Mouse (Mus musculus) layer of hippocampus, postnatal 25 days (tissue): ENCODE data around the gene Ip6k2. TPM values are rescaled to one million over a fixed set of nuclear protein-coding genes. Genes with fewer than 3 reads are reported as not detected.

Experiments
- DNase-seq, 2 experiments: peaks; one replicate each; pipeline ENCODE4 v3.0.0; 2022; ENCODE audit warnings: mixed read lengths in 2 of 2, low spot score in 1 of 2; ENCODE audit errors: extremely low spot score in 1 of 2
- total RNA-seq, 2 experiments: library from RNA; stranded (reverse); gene quantifications; 2 replicates each; pipeline ENCODE4 v1.2.3; 2021

Gene Ip6k2
- total RNA-seq, 2 experiments from 2014 or later = 203 to 244 TPM

DNA sequence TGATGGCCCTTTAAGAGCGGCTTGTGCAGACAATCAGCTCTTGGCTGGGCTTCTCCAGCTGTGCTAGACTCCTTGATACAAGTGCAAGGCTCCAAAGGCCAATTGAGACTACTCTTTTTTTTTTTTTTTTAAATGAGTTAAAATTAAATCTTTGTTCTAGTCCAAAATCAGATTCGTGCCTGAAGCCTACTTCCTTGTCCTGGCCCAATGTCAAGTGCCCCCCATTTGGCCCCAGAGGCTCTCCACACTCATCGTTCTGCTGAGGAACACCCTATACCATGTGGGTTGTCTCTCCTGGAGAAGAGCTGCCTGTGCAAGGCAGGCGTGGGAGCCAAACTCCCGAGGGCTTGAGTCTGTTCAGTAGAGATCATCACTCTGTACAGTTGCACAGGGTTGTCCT lies 2.6 kb upstream of the Ip6k2 start:
- no peak for DNase-seq

GRCm38 (mm10) chr9:108781891-108782290 lies 1.7 kb upstream of the Ip6k2 start:
- DNase-seq = no peak

DNA sequence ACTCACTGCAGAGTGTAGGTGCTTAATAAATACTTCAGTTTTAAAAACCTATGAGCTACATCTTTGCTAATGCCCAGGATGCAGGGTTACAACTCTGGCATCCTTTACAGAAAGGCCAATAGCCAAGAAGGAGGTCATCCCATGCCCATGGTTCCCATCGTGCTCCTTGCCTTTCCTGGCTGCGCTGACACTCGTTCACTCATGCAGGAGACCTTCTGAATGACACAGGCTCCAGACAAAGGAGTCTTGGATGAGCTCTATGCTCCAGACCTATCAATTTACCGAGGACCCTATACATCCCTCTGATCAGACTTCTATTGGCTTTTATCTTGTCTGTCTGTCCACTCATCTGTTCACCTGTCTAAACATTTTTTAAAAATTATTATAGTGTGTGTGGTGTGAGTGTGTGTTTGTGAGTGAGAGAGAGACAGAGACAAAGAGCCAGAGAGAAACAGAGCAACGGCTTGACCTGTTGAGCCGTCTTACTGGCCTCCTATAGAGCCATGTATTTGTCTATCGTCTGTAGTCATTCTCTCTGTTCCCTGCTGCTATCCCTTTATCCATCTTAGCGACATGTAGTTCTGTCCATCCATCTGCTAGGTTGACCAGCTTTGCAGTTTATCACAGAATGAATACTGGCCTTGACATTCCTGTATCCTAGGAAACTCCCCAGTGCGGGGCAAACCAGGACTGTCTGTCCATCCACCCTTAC lies 604 bp upstream of the Ip6k2 start:
- no peak for DNase-seq

- DNase-seq = no peak
Measured at GRCm38 (mm10) chr9:108785416-108785815, 1.8 kb downstream of the Ip6k2 start.

DNA sequence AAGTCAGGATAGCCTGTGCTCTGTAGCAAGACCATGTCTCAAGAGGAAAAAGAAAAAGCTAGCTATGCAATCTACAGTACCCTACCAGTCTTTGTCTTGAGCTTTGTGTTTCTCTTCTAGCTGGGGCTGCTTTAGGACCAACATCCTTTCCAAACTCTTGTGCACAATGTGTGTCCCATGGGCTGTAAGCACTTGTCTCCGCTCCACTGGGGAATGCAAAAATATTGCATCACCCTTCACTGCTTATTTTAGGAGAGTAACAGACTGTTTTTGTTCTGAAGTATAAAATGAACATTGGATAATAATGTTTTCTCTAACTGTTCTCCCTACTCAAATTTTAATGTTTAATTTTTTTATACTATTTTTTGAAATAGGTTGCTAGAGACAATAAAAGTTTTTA lies 2.9 kb downstream of the Ip6k2 start:
- no peak for DNase-seq

- DNase-seq = no peak
Measured at GRCm38 (mm10) chr9:108787080-108787479, 3.5 kb downstream of the Ip6k2 start.

DNA sequence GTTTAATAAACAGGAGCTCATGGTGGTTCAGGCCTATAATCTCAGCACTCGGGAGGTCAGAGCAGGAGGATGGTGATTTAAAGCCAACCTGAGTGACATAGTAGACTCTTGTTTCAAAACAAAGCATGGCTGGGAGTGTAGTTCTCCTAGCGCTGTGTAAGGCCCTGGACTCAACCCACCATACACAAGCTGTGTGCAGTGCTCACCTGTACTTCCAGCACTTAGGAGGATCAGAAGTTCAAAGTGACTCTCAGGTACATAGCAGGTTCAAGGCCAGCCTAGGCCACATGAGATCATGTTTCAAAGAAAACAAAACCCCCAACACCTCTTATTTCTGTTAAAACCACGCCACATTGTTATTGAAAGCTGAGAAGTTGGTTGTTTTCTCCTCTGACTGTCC lies 5.1 kb downstream of the Ip6k2 start:
- no peak for DNase-seq

GRCm38 (mm10) chr9:108792307-108792706 lies 8.7 kb downstream of the Ip6k2 start:
- no peak for DNase-seq

- no peak for DNase-seq
Measured at GRCm38 (mm10) chr9:108792730-108793129, 9.1 kb downstream of the Ip6k2 start.

DNA sequence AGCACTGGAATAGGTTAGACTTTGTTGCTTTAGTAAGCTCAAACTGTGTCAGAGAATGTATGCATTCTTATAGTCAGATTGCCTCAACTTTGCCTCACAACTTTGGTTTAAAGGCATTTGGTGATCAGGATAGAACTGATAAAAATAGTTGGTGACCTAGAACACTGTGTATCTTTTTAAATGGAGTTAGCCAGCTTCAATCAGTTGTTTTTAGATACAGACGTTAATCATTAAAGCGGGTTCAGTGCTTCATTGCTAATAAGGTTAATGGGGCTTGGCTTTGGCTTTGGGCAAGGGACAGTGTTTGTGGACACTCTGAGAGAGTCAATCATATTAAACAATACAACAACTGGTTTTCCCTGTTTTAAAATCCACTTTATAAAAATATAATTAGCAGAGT lies 11.7 kb downstream of the Ip6k2 start:
- no peak for DNase-seq

GRCm38 (mm10) chr9:108795762-108796161 lies 12.2 kb downstream of the Ip6k2 start:
- DNase-seq = no peak

- DNase-seq = peak in 1 of 2 experiments; percentile 49
Measured at GRCm38 (mm10) chr9:108796351-108796981, 12.9 kb downstream of the Ip6k2 start.

DNA sequence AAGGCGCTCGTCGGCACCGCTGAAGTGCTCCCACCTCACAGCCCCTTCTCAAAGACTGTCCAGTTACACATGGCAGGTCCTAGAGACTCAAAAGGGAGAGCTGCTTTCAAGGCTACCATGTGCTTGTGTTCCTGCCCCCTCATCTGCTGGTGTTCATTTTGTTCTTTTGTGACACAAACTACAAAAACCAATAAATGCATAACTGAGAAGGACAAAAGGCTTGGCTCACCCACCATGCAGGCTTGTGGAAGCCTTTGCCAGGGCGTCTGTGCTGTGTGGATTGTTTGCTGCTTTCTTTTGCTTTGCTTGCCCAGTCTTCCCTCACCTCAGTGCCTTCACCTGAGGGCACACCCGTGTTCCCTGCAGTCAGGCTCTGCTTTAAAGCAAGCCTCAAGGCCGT lies 13.9 kb downstream of the Ip6k2 start:
- DNase-seq = no peak

- no peak for DNase-seq
Measured at GRCm38 (mm10) chr9:108798508-108799075, 15.0 kb downstream of the Ip6k2 start.

DNA sequence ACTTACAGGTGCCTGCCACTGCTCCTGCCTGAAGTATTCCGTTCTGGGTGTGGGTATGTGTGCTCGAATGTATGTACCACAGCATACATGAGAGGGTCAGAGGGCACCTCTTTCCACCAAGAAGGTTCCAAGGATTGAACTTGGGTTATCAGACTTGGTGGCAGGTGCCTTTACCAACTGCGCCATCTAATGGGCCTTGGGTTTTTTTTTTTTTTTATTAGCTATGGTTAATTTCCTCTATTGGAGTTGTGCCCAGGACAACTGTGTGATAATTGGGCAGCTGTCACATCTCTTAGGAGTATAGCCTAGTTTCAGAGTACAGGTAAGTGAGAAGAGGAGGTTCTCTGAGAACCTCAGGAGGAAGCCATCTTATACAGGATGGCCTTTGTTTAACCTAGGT lies 16.0 kb downstream of the Ip6k2 start:
- DNase-seq = no peak

GRCm38 (mm10) chr9:108805768-108806167 lies 22.2 kb downstream of the Ip6k2 start:
- DNase-seq = no peak

GRCm38 (mm10) chr9:108806379-108806778 lies 22.8 kb downstream of the Ip6k2 start:
- no peak for DNase-seq

- no peak for DNase-seq
Measured at GRCm38 (mm10) chr9:108806831-108807230, 23.2 kb downstream of the Ip6k2 start.

DNA sequence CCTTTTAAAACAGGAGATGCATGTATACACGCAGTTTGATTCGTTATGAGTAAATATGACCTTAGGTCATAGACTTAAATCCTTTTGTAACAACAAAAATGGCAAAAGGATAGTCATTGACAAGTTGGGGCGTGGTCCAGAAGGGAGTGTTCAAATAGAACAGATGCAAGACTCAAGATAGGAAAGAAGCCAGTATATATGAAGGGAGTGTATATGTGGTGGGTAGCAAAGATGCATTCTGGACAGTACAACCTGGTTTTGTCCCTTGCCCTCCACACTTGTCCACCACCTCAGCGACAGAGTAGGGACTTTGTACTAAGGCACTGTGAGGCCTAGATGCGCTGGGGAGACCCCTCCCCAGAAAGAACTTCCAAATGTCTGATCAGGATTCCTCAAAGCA lies 24.1 kb downstream of the Ip6k2 start:
- DNase-seq = no peak

GRCm38 (mm10) chr9:108808163-108808665 lies 24.6 kb downstream of the Ip6k2 start, which contains the start of gene Nckipsd:
Nckipsd (plus strand) TSS chr9:108808368.
- DNase-seq = peak; percentile 97 to 98

GRCm38 (mm10) chr9:108809188-108809587 lies 25.6 kb downstream of the Ip6k2 start:
- no peak for DNase-seq

- no peak for DNase-seq
Measured at GRCm38 (mm10) chr9:108809723-108810122, 26.1 kb downstream of the Ip6k2 start.
